Mouse (Mus musculus) E14TG2a.4 (cell line): ENCODE data around the gene Spdye4c.

Experiments used
- H3K27me3 ChIP-seq: 2 replicates; pipeline ENCODE4 v1.6.1; 2014; ENCODE audit warnings: low read length, control low read depth; ENCODE audit not compliant: insufficient read depth
- H3K36me3 ChIP-seq: 2 replicates; pipeline ENCODE4 v1.6.1; 2014; ENCODE audit warnings: low read length, control low read depth; ENCODE audit not compliant: insufficient read depth
- H3K4me1 ChIP-seq: replicated peaks from 2 replicates; pipeline ENCODE4 v1.6.1; 2014; ENCODE audit warnings: low read depth, low read length, control low read depth
- H3K4me3 ChIP-seq: replicated peaks from 2 replicates; pipeline ENCODE4 v1.5.1; 2014; ENCODE audit warnings: mild to moderate bottlenecking, low read length
- H3K9me3 ChIP-seq: 2 replicates; pipeline ENCODE4 v1.6.1; 2014; ENCODE audit warnings: low read length, control low read depth
- CTCF ChIP-seq: conservative IDR thresholded peaks from 2 replicates; pipeline ENCODE4 v1.5.1; 2014; ENCODE audit warnings: low read length
- NANOG ChIP-seq: IDR thresholded peaks from 2 replicates; pipeline ENCODE4 v1.6.1; 2014; ENCODE audit warnings: borderline replicate concordance, low read length, mixed read lengths
- POU5F1 ChIP-seq: IDR thresholded peaks from 2 replicates; pipeline ENCODE4 v1.6.1; 2014; ENCODE audit warnings: low read length, borderline replicate concordance

Spdye4c gene

DNA sequence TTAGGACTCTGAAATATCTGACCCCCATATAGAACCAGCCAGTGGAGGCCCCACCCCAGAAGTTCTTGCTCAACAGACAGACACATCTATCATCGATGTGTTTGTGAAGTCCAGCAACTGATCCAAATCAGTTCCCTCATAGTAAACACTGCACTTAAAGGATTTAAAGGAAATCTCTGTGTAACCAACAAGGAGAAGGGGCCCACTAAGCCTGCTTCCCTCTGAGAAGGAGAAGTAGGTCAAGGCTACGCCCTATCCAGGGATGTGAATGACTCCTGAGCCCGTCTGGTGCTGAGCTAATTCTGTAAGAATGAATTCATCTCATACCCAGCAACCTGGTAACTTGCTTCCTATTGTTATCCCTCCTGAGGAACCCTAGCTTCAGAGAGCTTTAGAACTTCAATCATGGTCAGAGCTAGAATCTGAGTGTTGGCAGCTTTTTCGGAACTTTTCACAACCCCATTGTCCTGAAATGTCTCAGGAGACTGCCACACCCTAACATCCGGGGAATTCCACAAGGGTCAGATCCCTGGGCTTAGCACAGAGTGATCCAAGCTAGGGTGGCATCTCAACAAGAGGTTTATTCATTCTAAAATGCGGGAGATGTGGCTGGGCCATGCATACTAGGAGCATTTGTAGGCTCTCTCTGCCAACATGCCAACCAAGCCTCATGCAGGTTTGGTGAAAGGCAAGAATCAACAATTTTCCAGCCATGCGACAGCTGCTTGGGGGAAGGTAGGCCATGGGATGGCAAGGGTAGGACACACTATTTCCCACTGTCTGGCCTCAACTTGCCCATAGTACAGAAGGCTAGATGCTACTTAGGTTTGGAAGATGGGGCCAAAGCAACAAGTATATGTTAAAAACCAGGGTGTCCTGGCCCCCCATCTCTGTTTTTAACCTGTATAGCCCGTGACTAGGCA, 38.0 kb upstream of the Spdye4c start:
- peaks cover 11% of the 10 kb centered on the region for H3K4me1 ChIP-seq
- H3K27me3 ChIP-seq: no peaks in the 10 kb centered on the region
- no peaks in the 10 kb centered on the region for H3K36me3 ChIP-seq
- no peaks in the 10 kb centered on the region for H3K9me3 ChIP-seq
- TF ChIP-seq NANOG (no peak), POU5F1 (no peak), CTCF (no peak)
- no peak overlapping the region for H3K4me3 ChIP-seq

DNA sequence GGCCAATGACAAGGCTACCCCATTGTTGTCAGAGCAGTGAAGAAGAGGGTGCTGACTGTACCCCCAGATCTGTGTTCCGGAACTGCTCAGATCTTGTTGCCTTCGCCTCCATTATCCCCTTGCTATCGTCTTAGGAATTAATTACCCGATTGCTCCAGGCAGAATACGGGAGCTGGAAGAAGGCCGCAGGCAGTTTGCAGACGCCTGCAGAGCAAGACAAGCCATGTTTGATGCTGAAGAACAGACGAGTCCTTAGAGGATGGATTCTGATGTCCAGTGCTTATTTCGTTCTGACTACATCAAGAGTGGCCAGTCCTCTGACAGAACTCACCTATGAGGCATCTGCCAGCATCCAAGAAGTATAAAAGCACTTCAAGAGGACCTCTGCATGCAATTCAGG, 35.9 kb upstream of the Spdye4c start:
- no peak overlapping the region for H3K4me3 ChIP-seq
- H3K36me3 ChIP-seq: no peaks in the 10 kb centered on the region
- no peaks in the 10 kb centered on the region for H3K27me3 ChIP-seq
- H3K9me3 ChIP-seq: no peaks in the 10 kb centered on the region
- TF ChIP-seq POU5F1 (no peak), CTCF (no peak), NANOG (no peak)
- H3K4me1 ChIP-seq: peaks cover 7% of the 10 kb centered on the region; the same call in 1 of the 2 replicates

DNA sequence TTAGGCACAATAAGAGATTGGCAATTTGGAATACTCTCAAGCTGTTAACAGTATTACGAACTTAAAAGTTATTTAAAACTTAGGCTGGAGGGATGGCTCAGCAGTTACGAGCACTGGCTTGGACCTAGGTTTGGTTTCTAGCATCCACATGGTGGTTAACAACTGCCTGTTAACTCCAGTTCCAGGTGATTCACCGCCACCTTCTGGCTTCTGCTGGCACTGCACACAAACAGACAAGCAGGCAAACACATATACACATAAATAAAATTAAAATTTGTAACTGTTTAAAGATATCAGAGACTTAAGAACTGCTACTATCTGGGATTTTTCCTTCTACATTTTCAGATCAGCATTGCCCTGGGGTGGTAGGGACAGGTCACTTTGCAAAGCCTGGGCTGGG, 26.8 kb upstream of the Spdye4c start:
- Histone ChIP-seq H3K4me1 (peaks cover 34% of the 10 kb centered on the region), H3K36me3 (no peaks in the 10 kb centered on the region), H3K4me3 (no peak overlapping the region), H3K9me3 (no peaks in the 10 kb centered on the region), H3K27me3 (no peaks in the 10 kb centered on the region; the same call in 1 of the 2 replicates)
- TF ChIP-seq CTCF (peak; percentile 52), NANOG (no peak), POU5F1 (no peak)

DNA sequence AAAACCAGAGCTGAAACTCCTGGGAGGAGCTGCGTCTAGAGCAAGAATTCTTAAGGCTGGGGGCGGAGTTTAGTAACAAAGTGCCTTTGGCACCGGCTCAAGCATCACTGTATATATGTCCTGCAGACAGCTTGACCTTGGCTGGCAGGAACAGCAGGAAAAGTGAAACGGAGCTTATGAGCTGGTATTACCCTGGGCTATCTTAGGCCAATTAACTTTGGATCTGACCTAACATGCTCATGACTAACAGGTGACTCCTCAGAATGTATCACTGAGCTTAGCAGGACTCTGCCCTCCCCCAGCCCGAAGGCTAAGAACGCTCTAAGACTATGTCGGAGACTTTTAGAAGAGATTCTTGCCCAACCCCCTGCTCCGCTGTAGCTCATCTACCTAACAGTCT, 25.1 kb upstream of the Spdye4c start:
- Histone ChIP-seq H3K27me3 (no peaks in the 10 kb centered on the region; the same call in 1 of the 2 replicates), H3K36me3 (no peaks in the 10 kb centered on the region)

DNA sequence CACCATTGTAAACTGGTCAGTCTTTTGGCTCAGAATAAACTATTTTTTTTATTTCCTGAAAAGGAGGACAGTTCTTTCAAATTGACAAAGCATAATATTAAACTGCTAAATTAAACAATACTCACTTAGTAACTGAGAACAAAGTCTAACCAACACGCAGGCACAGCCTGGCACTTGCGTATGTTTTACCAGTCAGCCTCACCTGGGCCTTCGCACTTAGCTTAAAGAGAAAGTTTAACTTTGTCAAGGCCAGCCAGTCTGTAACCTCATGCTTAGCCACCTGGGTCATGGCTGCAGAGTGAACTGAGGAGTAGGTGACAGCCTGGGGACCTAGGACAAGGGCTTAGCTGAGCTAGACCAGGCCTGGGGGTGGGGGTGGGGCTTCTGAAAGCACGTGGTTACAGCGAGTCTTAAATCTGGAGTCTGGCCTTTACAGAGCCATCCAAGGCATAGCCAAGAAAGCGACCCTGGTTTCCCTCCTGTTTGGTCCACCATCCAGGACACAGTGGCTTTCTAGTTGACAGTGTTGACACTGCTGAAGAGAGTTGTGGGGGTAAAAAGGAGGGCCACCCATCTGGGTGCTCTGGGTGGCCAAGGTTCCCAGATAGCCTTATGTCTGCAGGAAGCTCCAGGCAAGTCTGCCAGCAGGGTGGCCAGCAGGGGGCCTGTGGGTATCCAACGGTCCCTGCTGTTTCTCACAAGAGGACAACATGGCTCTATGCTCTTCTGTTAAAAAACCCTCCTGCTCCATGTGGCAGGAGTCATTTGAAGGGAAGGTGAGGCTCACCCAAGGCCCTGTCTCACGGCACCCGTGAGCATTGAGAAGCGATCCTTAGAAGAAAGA, 24.5 kb upstream of the Spdye4c start:
- H3K4me3 ChIP-seq: no peak overlapping the region
- H3K27me3 ChIP-seq: no peaks in the 10 kb centered on the region
- no peaks in the 10 kb centered on the region for H3K9me3 ChIP-seq
- H3K4me1 ChIP-seq: peaks cover 34% of the 10 kb centered on the region
- TF ChIP-seq CTCF: no peak
- no peak for TF ChIP-seq NANOG
- H3K36me3 ChIP-seq: no peaks in the 10 kb centered on the region

More for the DNA sequence above, 25.1 kb upstream of the Spdye4c start:
- TF ChIP-seq NANOG: no peak
- no peak for TF ChIP-seq POU5F1
- TF ChIP-seq CTCF: no peak
- Histone ChIP-seq H3K9me3 (no peaks in the 10 kb centered on the region), H3K4me3 (no peak overlapping the region), H3K4me1 (peaks cover 34% of the 10 kb centered on the region)

DNA sequence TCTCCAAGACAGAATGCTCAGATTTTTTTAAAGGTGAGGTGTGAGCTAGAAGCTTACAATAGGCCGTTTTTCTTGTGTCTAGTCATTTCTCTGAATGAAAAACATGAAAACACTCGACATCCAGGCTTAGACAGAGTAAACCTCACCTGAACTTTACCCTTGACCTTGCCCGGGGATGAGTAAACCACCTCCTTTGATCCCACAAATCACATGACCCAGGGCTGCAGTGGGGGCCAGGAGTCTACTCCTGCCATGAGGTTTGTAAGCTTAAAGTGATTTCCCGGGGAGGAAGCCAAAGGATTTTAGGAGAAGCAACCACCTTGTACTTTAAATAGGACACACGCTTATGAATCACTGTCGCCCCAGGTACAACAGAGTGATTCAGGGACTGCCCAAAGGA, 23.0 kb upstream of the Spdye4c start:
- H3K36me3 ChIP-seq: no peaks in the 10 kb centered on the region
- TF ChIP-seq POU5F1: no peak
- TF ChIP-seq NANOG: no peak
- no peaks in the 10 kb centered on the region for H3K27me3 ChIP-seq

DNA sequence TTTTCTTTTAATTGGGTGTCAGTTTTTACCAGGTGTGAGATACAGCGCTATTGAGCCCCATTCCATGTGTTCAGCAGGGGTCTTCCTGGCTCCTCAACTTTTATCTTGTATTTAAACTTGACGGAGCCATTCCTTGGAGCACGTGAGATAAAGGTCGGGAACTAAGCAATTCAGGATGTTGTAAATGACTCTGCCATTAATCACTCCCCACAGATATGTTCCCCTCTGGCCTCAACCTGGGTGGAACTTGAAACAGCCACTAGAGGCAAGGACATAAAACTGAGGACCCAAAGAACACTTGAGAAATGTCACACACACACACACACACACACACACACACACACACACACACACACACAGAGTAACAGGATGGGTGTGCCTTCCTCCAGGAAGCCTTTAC, 22.5 kb upstream of the Spdye4c start:
- Histone ChIP-seq H3K4me1 (peaks cover 34% of the 10 kb centered on the region), H3K4me3 (no peak overlapping the region), H3K9me3 (no peaks in the 10 kb centered on the region), H3K27me3 (no peaks in the 10 kb centered on the region), H3K36me3 (no peaks in the 10 kb centered on the region)
- TF ChIP-seq CTCF (no peak), POU5F1 (no peak), NANOG (no peak)

More for the DNA sequence above, 23.0 kb upstream of the Spdye4c start:
- Histone ChIP-seq H3K4me1 (peaks cover 34% of the 10 kb centered on the region), H3K9me3 (no peaks in the 10 kb centered on the region), H3K4me3 (no peak overlapping the region)

DNA sequence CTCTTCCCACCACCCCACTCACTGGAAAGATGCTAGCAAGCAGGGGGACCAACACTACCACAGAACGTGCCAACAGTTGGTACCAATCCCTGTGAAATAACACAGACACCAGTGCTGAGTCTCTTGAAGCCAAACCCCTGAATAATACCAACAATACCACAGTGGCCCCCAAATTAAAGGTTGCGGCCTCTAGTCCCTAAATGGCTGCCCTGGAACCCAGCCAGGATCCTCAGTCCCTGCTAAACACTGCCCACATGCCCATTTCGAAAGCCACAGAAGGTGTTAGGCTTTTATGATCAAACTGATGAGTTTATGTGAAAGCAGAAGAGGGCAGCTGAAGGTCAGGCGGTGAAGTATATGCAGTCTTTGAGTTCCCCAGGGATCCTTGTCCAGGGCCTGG, 20.0 kb upstream of the Spdye4c start:
- TF ChIP-seq POU5F1 (no peak), NANOG (no peak), CTCF (no peak)

More for the DNA sequence above, 20.0 kb upstream of the Spdye4c start:
- Histone ChIP-seq H3K36me3 (no peaks in the 10 kb centered on the region), H3K9me3 (no peaks in the 10 kb centered on the region), H3K27me3 (no peaks in the 10 kb centered on the region), H3K4me1 (peaks cover 22% of the 10 kb centered on the region), H3K4me3 (no peak overlapping the region)
